Mouse (Mus musculus) granulocyte monocyte progenitor cell, adult 5-6 weeks (primary cell): ENCODE measurements around the gene Banf1. TPM values are rescaled to one million over a fixed set of nuclear protein-coding genes. Genes with fewer than 3 reads are reported as not detected.

ENCODE experiments used
- ATAC-seq: replicated peaks from 2 replicates; pipeline ENCODE4 v1.8.0; 2016; ENCODE audit warnings: mild to moderate bottlenecking, moderate TSS enrichment, inconsistent platforms; ENCODE audit not compliant: poor library complexity, severe bottlenecking
- total RNA-seq, 2 experiments: library from RNA; stranded (forward) in 1 of 2; stranded (reverse) in 1 of 2; fragments of 200-712, 200-1000 nt in 1 of 2; fragments of >200 nt in 1 of 2; fragmentation: Nextera tagmentation in 1 of 2; gene quantifications; 2 replicates each; pipeline ENCODE4 v1.2.3; 2014 to 2017

Banf1 gene
- total RNA-seq, 2 experiments from 2014 or later = 130 to 526 TPM

GRCm38 (mm10) chr19:5327970-5328369 is 39.0 kb downstream of the Banf1 start:
- ATAC-seq = no peak

GRCm38 (mm10) chr19:5323801-5324200 is 43.2 kb downstream of the Banf1 start:
- ATAC-seq = no peak

Other genes with a start within 250 kb of the Banf1 start
- gene Klc2, start 248.6 kb downstream of the Banf1 start, total RNA-seq (2014; fragmentation: Nextera tagmentation) = 6.1 and 10.9 TPM in 2 replicates
- 3.0 and 3.9 TPM in 2 replicates for gene Klc2, start 248.6 kb downstream of the Banf1 start, total RNA-seq (2017)
- gene Pacs1, start 94.0 kb downstream of the Banf1 start, total RNA-seq (2014; fragmentation: Nextera tagmentation) = 13.5 and 22.1 TPM in 2 replicates
- 6.5 and 8.0 TPM in 2 replicates for gene Pacs1, start 94.0 kb downstream of the Banf1 start, total RNA-seq (2017)
- gene Sf3b2, start 71.7 kb downstream of the Banf1 start, total RNA-seq (2014; fragmentation: Nextera tagmentation) = 177 and 181 TPM in 2 replicates
- gene Sf3b2, start 71.7 kb downstream of the Banf1 start, total RNA-seq (2017) = 224 and 247 TPM in 2 replicates
- gene Gal3st3, start 68.8 kb downstream of the Banf1 start, total RNA-seq (2014; fragmentation: Nextera tagmentation) = not detected in 2 replicates
- gene Gal3st3, start 68.8 kb downstream of the Banf1 start, total RNA-seq (2017) = not detected in 2 replicates
- gene Catsper1, start 31.4 kb downstream of the Banf1 start, total RNA-seq (2014; fragmentation: Nextera tagmentation) = not detected in 2 replicates
- gene Catsper1, start 31.4 kb downstream of the Banf1 start, total RNA-seq (2017) = not detected in 2 replicates
- gene Cst6, start 17.6 kb downstream of the Banf1 start, total RNA-seq (2014; fragmentation: Nextera tagmentation) = not detected in 2 replicates
- gene Cst6, start 17.6 kb downstream of the Banf1 start, total RNA-seq (2017) = not detected in 2 replicates
- 52.8 and 54.1 TPM in 2 replicates for gene Eif1ad, start 427 bp downstream of the Banf1 start, total RNA-seq (2014; fragmentation: Nextera tagmentation)
- 69.4 and 72.2 TPM in 2 replicates for gene Eif1ad, start 427 bp downstream of the Banf1 start, total RNA-seq (2017)
- gene Sart1, start 21.5 kb upstream of the Banf1 start, total RNA-seq (2014; fragmentation: Nextera tagmentation) = 86.2 and 138 TPM in 2 replicates
- 63.2 and 78.7 TPM in 2 replicates for gene Sart1, start 21.5 kb upstream of the Banf1 start, total RNA-seq (2017)
- not detected in 2 replicates for gene Tsga10ip, start 35.4 kb upstream of the Banf1 start, total RNA-seq (2014; fragmentation: Nextera tagmentation)
- 1.9 TPM in 1 of 2 replicates, not detected in the other for gene Tsga10ip, start 35.4 kb upstream of the Banf1 start, total RNA-seq (2017)
- gene Drap1, start 57.8 kb upstream of the Banf1 start, total RNA-seq (2014; fragmentation: Nextera tagmentation) = 160 and 218 TPM in 2 replicates
- gene Drap1, start 57.8 kb upstream of the Banf1 start, total RNA-seq (2017) = 119 and 145 TPM in 2 replicates
- gene AI837181, start 58.0 kb upstream of the Banf1 start, total RNA-seq (2014; fragmentation: Nextera tagmentation) = 30.1 and 32.7 TPM in 2 replicates
- 10.9 and 12.2 TPM in 2 replicates for gene AI837181, start 58.0 kb upstream of the Banf1 start, total RNA-seq (2017)
- 0.32 TPM in 1 of 2 replicates, not detected in the other for gene Fosl1, start 80.4 kb upstream of the Banf1 start, total RNA-seq (2014; fragmentation: Nextera tagmentation)
- gene Fosl1, start 80.4 kb upstream of the Banf1 start, total RNA-seq (2017) = 0.57 TPM in 1 of 2 replicates, not detected in the other
- gene Ccdc85b, start 90.7 kb upstream of the Banf1 start, total RNA-seq (2014; fragmentation: Nextera tagmentation) = 0.68 and 1.9 TPM in 2 replicates
- 2.5 and 4.1 TPM in 2 replicates for gene Ccdc85b, start 90.7 kb upstream of the Banf1 start, total RNA-seq (2017)
- 33.6 and 94.2 TPM in 2 replicates for gene Fibp, start 93.4 kb upstream of the Banf1 start, total RNA-seq (2014; fragmentation: Nextera tagmentation)
- 112 and 122 TPM in 2 replicates for gene Fibp, start 93.4 kb upstream of the Banf1 start, total RNA-seq (2017)
- 1.1 TPM in 1 of 2 replicates, not detected in the other for gene Ctsw, start 101.3 kb upstream of the Banf1 start, total RNA-seq (2014; fragmentation: Nextera tagmentation)
- not detected in 2 replicates for gene Ctsw, start 101.3 kb upstream of the Banf1 start, total RNA-seq (2017)
- gene Efemp2, start 106.8 kb upstream of the Banf1 start, total RNA-seq (2014; fragmentation: Nextera tagmentation) = not detected in 2 replicates
- gene Efemp2, start 106.8 kb upstream of the Banf1 start, total RNA-seq (2017) = 1.6 TPM in 1 of 2 replicates, not detected in the other
- 23.9 and 39.7 TPM in 2 replicates for gene Mus81, start 121.2 kb upstream of the Banf1 start, total RNA-seq (2014; fragmentation: Nextera tagmentation)
- gene Mus81, start 121.2 kb upstream of the Banf1 start, total RNA-seq (2017) = 9.4 and 13.5 TPM in 2 replicates
- 1,243 and 1,245 TPM in 2 replicates for gene Cfl1, start 123.3 kb upstream of the Banf1 start, total RNA-seq (2014; fragmentation: Nextera tagmentation)
- gene Cfl1, start 123.3 kb upstream of the Banf1 start, total RNA-seq (2017) = 1,162 and 1,185 TPM in 2 replicates
- gene 1700020D05Rik, start 136.6 kb upstream of the Banf1 start, total RNA-seq (2014; fragmentation: Nextera tagmentation) = 2.8 TPM in 1 of 2 replicates, not detected in the other
- not detected in 2 replicates for gene 1700020D05Rik, start 136.6 kb upstream of the Banf1 start, total RNA-seq (2017)
- gene Snx32, start 143.4 kb upstream of the Banf1 start, total RNA-seq (2014; fragmentation: Nextera tagmentation) = 4.9 and 5.7 TPM in 2 replicates
- gene Snx32, start 143.4 kb upstream of the Banf1 start, total RNA-seq (2017) = 1.1 and 1.7 TPM in 2 replicates
- gene Ovol1, start 193.5 kb upstream of the Banf1 start, total RNA-seq (2014; fragmentation: Nextera tagmentation) = not detected in 2 replicates
- not detected in 2 replicates for gene Ovol1, start 193.5 kb upstream of the Banf1 start, total RNA-seq (2017)
- gene Ap5b1, start 200.9 kb upstream of the Banf1 start, total RNA-seq (2014; fragmentation: Nextera tagmentation) = 5.7 and 17.5 TPM in 2 replicates
- 7.5 and 10.4 TPM in 2 replicates for gene Ap5b1, start 200.9 kb upstream of the Banf1 start, total RNA-seq (2017)
- 78.4 and 114 TPM in 2 replicates for gene Rnaseh2c, start 234.7 kb upstream of the Banf1 start, total RNA-seq (2014; fragmentation: Nextera tagmentation)
- gene Rnaseh2c, start 234.7 kb upstream of the Banf1 start, total RNA-seq (2017) = 37.7 and 140 TPM in 2 replicates
- gene Kat5, start 243.1 kb upstream of the Banf1 start, total RNA-seq (2014; fragmentation: Nextera tagmentation) = 27.9 and 52.2 TPM in 2 replicates
- 60.2 and 82.3 TPM in 2 replicates for gene Kat5, start 243.1 kb upstream of the Banf1 start, total RNA-seq (2017)